Mouse (Mus musculus): Measurements from ENCODE around the gene Gipc2.

Gene Gipc2

DNA sequence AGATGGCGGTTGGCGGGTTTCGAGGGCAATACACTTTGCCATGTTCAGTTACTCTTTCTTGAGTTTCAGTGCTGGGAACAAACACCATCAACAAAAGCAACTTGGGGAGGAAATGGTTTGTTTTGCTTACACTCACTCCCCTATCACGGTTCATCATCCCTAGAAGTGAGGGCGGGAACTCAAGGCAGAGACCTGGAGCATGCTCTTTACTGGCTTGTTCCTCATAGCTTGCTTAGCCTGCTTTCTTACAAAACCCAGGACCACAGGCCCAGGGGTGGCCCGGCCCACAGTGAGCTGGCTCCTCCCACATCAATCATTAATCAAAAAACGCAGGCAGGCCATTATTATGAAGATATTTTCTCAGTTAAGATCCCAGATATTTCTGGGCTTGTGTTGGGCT lies 89.9 kb downstream of the Gipc2 start:
- no peak for ATAC-seq (ENCODE audit: low TSS enrichment)

DNA sequence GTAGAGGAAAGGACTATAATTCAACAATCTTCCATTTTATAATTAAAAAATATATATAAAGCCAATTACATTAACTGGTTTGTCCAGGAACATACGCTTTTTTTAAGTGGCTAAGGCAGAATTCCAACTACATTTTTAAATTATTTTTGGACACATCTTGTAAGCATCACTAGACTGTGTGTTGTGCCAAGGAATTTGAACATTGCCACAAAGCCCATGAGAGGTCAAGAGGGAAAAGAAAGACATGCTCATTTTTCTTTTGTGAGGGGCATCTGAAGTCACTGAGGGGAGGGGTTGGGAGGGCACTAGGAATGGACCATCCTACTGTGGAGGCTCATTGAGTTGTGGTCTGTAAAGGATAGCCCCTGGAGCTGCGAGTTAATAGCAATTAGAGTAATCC lies 97.0 kb downstream of the Gipc2 start:
- ATAC-seq (ENCODE audit: low TSS enrichment): no peak

GRCm38 (mm10) chr3:152068311-152068710 lies 97.7 kb downstream of the Gipc2 start:
- ATAC-seq (ENCODE audit: low TSS enrichment): no peak

DNA sequence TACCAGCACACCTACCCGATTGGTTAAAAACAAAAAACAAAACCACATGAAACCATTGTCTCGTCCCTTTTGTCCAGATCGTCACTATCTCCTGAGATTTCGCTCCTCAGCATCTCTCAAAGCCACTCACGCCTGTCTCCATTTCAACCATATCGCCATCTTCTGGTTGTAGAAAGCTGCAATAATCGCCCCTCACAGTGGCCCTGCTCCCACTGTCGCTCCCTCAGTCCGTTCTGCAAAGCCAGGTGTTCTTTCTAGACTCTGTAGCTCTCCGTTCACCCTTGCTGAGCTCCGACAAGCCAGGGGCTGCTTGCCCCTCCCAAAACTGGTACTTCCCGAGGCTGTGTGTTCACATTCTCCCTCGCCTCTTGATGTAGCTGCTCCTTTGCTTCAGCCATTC lies 99.3 kb downstream of the Gipc2 start:
- peak; percentile 92 for ATAC-seq (ENCODE audit: low TSS enrichment)

GRCm38 (mm10) chr3:152065806-152066205 lies 100.2 kb downstream of the Gipc2 start:
- no peak for ATAC-seq (ENCODE audit: low TSS enrichment)

DNA sequence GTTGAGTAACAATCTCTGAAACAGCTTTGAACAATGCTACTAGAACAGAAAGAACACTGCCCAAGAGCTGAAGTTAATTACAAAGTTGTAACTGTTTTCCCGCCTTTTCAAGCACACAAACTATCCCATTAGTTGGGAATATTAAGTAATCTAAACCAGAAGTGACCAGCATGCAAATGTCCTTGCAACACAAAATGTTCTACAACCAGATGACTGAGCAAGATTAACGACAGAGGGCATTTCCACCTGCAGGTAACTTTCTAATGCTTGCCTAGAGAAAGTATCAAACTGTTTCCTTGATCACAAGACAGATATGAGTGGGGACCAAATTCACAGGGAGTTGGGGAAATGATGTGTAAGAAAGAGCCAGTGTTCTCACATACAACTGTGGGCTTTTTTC lies 101.9 kb downstream of the Gipc2 start:
- no peak for ATAC-seq (ENCODE audit: low TSS enrichment)

DNA sequence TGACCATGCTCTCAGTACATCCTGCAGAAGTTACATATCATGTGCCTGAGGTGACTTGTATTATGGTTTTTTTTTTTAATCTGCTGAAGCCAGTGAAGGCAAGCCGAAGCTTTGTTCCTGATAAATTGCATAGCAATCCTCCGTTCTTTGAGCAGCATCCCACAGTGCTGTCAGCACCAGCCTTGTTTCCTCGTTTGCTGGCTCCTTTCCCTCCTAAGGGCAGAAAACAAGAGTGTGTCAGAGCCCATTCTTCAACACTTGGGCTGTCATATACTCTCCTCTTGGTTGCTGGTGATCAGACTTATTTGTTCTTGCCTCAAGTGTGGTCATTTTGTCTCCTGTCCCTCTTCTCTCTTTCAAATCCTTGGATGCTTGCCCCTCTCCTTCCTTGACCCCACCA lies 103.2 kb downstream of the Gipc2 start:
- ATAC-seq (ENCODE audit: low TSS enrichment): no peak

GRCm38 (mm10) chr3:152061145-152061544 lies 104.9 kb downstream of the Gipc2 start:
- no peak for ATAC-seq (ENCODE audit: low TSS enrichment)

GRCm38 (mm10) chr3:152058235-152058634 lies 107.8 kb downstream of the Gipc2 start:
- ATAC-seq (ENCODE audit: low TSS enrichment): no peak

GRCm38 (mm10) chr3:152054260-152054659 lies 111.8 kb downstream of the Gipc2 start:
- no peak for ATAC-seq (ENCODE audit: low TSS enrichment)

- ATAC-seq (ENCODE audit: low TSS enrichment): no peak
Observed at GRCm38 (mm10) chr3:152051959-152052358, 114.1 kb downstream of the Gipc2 start.

- no peak for ATAC-seq (ENCODE audit: low TSS enrichment)
Observed at GRCm38 (mm10) chr3:152047914-152048313, 118.1 kb downstream of the Gipc2 start.

DNA sequence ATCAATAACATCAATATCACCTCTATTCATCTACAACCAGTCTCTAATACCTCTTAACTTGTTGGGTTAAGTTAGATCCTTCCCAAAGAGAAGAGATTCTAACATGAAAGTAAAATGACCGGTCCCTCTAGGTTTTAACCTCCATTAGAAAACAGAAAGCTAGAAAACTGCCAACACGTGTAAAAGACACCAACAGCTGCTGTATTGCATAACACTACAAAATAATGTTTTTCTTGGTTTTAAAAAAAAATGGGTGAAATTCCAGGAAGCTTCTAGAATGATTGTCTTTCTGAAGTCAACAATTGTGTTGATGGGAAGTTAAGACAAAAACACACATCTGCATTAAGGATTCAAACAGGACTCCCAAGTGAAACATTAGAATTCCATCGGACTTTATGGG lies 119.1 kb downstream of the Gipc2 start:
- no peak for ATAC-seq (ENCODE audit: low TSS enrichment)

Measured in frontal cortex, adult (tissue).